Mouse (Mus musculus) G1E (cell line): ENCODE measurements at regions not wholly inside any gene's neighbourhood (a gene's known extent, or its start where the extent isn't known, plus 50 kb on each side); places are given as distances from the start of the nearest gene placed in this dataset.

Source experiments
- CTCF ChIP-seq: IDR thresholded peaks from 2 replicates; pipeline ENCODE4 v1.5.1; 2012; ENCODE audit warnings: low read depth, low read length, inconsistent platforms, mixed read lengths
- GATA1 ChIP-seq: IDR thresholded peaks from 2 replicates; pipeline ENCODE4 v1.6.1; 2012; ENCODE audit warnings: borderline replicate concordance, low read length, inconsistent platforms, mixed read lengths
- POLR2AphosphoS5 ChIP-seq: IDR thresholded peaks from 2 replicates; pipeline ENCODE4 v1.6.1; 2012; ENCODE audit warnings: low read depth, low read length, inconsistent platforms; ENCODE audit not compliant: insufficient replicate concordance
- TAL1 ChIP-seq: conservative IDR thresholded peaks from 2 replicates; pipeline ENCODE4 v1.6.1; 2012; ENCODE audit warnings: low read depth, low read length, inconsistent platforms, mixed read lengths

- TF ChIP-seq CTCF, result no peak
- no peak for TF ChIP-seq GATA1
- TF ChIP-seq POLR2AphosphoS5, result no peak
- no peak for TF ChIP-seq TAL1
These were observed 622.7 kb upstream of the Fam241a start for GRCm38 (mm10) chr3:128518806-128519205.
